Mouse (Mus musculus) embryonic facial prominence, embryonic 10.5 days (tissue): ENCODE data around the gene Clec4a1. TPM values are rescaled to one million over a fixed set of nuclear protein-coding genes. Genes with fewer than 3 reads are reported as not detected.
A peak's percentile ranks its signal among the peaks of the same experiment; 100 is the strongest.

ENCODE experiments used
- DNase-seq: peaks from one replicate; pipeline ENCODE4 v3.0.0-alpha.2; 2017; ENCODE audit warnings: low spot score
- H3K27ac ChIP-seq: fragments of 300-500 bp; sonication (generic); replicated peaks from 2 replicates; pipeline ENCODE4 v1.5.1; 2016; ENCODE audit warnings: mild to moderate bottlenecking
- H3K27me3 ChIP-seq: fragments of 300-500 bp; sonication (generic); replicated peaks from 2 replicates; pipeline ENCODE4 v1.6.1; 2016; ENCODE audit warnings: low read depth, mild to moderate bottlenecking; ENCODE audit not compliant: poor library complexity, severe bottlenecking
- H3K36me3 ChIP-seq: fragments of 300-500 bp; sonication (generic); replicated peaks from 2 replicates; pipeline ENCODE4 v1.6.1; 2016; ENCODE audit warnings: mild to moderate bottlenecking, moderate library complexity
- H3K4me1 ChIP-seq: fragments of 300-500 bp; sonication (generic); 2 replicates; pipeline ENCODE4 v1.6.1; 2016
- H3K4me3 ChIP-seq: fragments of 300-500 bp; sonication (generic); 2 replicates; pipeline ENCODE4 v1.5.1; 2016; ENCODE audit warnings: mild to moderate bottlenecking, moderate library complexity
- H3K9me3 ChIP-seq: fragments of 300-500 bp; sonication (generic); 2 replicates; pipeline ENCODE4 v1.6.1; 2016; ENCODE audit warnings: mild to moderate bottlenecking
- WGBS: fragments of 180-500 bp; shearing (Covaris S2); methylation state at CpG from one replicate; pipeline ENCODE4 v1.1.7; 2016; 5-methylcytosine and 5-hydroxymethylcytosine counted together
- polyA plus RNA-seq: library from polyadenylated mRNA; unstranded; fragments of >200 nt; fragmentation: Nextera tagmentation; extraction: Ambion mirVana; gene quantifications from 2 replicates; pipeline ENCODE4 v1.2.1, GENCODE M21; 2016

Gene Clec4a1
- polyA plus RNA-seq = 0.65 and 1.0 TPM in 2 replicates

DNA sequence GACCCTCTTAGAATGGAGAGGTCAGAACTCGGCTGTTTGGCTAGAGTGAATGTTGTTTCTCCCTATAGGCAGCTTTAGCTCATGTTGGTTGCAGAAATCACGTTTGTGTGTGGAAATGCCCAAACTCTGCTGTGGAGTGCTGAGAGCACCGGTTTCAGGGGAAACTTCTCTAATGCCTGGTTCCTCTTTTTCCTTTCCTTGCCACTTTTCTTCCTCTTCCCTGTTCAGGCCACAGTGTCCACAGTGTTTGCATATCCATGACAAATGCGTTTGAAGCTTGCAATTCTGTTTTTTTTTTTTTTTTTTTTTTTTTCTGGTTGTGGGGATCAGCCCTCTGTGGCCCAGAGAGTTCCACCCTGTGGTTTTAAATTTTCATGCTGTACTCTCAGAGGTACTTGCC is at the start of gene Clec4a1:
Gene Clec4a1, plus strand, starts transcription at position 398 of the 400 bp plus-strand sequence.
- Histone ChIP-seq H3K27ac (no peak within 1 kb of the TSS), H3K36me3 (no peaks in the 10 kb centered on the region), H3K9me3 (0 out of 2 replicates have a peak, but pooled peaks cover 3% of the 10 kb centered on the region), H3K4me3 (no peak within 1 kb of the TSS), H3K4me1 (no peaks in the 10 kb centered on the region), H3K27me3 (no peaks in the 10 kb centered on the region)
- WGBS = 71% methylated on average over 4 of the region's 4 CpGs
- no peak for DNase-seq

DNA sequence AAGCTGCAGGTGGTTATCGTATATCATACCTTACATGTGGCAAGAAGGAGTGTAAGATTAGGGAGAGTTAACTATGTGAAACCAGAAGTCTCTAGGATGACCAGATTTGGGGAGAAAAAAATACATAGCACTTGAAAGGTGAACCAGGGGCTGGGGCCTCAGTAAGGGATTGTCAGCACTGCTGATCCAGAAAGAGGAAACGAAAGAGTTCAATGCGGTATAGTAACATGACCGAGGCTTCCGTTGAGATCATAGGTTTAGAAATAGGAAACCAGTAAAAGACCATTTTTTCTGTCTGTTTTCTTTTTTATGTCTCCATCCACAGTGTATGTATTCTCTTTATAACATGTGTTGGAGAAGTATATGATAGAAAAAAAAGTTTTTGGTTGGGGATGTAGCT is 48.8 kb upstream of the Clec4a1 start:
- no peaks in the 10 kb centered on the region for H3K9me3 ChIP-seq
- peaks cover 6% of the 10 kb centered on the region for H3K4me1 ChIP-seq
- H3K36me3 ChIP-seq = peaks cover 21% of the 10 kb centered on the region
- peaks cover 3% of the 10 kb centered on the region; the same call in 1 of the 2 replicates for H3K27me3 ChIP-seq
- H3K4me3 ChIP-seq = no peak overlapping the region
- 96% methylated on average over 5 of the region's 5 CpGs for WGBS
- H3K27ac ChIP-seq = no peak overlapping the region
- no peak for DNase-seq

DNA sequence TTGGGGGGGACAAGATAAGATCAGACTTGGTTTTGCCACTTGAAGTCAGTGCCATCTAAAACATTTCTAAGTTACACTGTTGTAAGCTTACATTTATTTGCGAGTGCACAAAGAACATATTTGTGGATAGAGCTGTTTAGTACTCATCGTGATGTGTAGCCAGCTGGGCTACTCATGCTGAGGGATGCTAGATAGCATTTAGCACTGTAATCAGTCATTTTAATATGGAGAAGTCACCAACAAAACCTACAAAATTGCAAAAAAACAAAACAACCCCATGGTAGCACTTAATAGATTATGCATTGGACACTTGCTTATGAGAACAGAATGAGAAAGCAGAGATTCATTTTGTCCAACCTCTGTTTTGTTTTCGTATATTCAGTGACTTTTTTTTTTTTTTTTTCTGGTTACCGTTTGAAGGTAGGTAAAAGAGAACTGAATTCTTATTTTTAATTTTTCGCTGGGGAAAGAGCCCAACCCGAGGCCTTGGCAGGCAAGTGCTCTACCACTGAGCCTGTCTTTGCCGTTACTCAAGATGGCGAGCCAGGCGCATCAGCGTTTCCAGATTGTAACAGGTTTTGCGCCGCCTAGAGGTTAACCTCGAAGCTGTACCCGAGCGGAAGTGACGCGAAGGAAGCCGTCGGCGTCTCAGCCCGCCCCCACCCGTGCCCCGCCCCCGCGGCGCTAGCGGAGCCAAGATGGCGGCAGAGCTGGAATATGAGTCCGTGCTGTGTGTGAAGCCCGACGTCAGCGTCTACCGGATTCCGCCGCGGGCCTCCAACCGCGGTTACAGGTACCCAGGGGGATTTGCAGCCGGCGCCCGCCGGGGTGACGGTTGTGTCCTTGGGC is 47.6 kb upstream of the Clec4a1 start, which contains the start of gene Necap1:
Gene Necap1, plus strand, starts transcription at position 604 of the 849 bp plus-strand sequence.
- 7% methylated on average over 43 of the region's 43 CpGs for WGBS
- H3K4me3 ChIP-seq = peak within 1 kb of the TSS; percentile 92
- H3K4me1 ChIP-seq = peaks cover 6% of the 10 kb centered on the region
- no peaks in the 10 kb centered on the region for H3K9me3 ChIP-seq
- peak within 1 kb of the TSS; percentile 93 for H3K27ac ChIP-seq
- peak; percentile 97 for DNase-seq
- H3K36me3 ChIP-seq = peaks cover 34% of the 10 kb centered on the region
- peaks cover 2% of the 10 kb centered on the region; the same call in 1 of the 2 replicates for H3K27me3 ChIP-seq

DNA sequence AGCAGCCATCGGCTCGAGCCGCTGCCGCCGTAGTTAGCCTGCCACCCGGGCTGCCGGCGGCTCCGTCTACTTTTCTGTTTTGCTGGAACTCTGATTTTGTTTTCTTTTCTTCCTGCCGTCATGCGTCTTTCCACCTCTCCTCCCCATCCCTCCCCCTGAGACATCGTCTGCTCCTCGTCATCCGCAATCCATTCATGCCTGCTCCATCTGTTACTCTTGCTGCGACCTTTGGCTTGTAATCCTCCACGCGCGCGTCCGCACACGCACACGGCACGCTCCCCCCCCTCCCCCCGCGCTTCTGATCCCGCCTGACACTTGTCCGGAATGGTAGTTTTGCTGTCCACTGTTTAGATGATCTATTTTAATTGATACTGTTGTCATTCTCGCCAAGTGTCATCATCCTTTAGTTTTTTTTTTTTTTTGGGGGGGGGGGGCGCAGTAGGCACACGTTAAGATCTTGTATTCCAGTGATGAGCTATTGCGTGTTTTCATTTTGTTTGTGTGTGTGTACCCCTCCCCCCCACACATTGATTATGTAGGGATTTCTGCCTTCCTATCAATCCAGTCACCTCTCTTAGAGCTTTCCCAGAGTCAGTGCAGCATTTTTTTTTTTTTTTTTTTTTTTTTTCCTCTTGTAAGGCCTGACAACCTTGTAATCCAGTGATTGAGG is 46.8 kb upstream of the Clec4a1 start:
- H3K27me3 ChIP-seq = no peaks in the 10 kb centered on the region; the same call in 1 of the 2 replicates
- H3K27ac ChIP-seq = peak overlapping the region; percentile 93
- under 1% methylated on average over 31 of the region's 31 CpGs for WGBS
- H3K9me3 ChIP-seq = no peaks in the 10 kb centered on the region
- peaks cover 6% of the 10 kb centered on the region for H3K4me1 ChIP-seq
- H3K4me3 ChIP-seq = peak overlapping the region; percentile 92
- H3K36me3 ChIP-seq = peaks cover 41% of the 10 kb centered on the region
- DNase-seq = no peak

DNA sequence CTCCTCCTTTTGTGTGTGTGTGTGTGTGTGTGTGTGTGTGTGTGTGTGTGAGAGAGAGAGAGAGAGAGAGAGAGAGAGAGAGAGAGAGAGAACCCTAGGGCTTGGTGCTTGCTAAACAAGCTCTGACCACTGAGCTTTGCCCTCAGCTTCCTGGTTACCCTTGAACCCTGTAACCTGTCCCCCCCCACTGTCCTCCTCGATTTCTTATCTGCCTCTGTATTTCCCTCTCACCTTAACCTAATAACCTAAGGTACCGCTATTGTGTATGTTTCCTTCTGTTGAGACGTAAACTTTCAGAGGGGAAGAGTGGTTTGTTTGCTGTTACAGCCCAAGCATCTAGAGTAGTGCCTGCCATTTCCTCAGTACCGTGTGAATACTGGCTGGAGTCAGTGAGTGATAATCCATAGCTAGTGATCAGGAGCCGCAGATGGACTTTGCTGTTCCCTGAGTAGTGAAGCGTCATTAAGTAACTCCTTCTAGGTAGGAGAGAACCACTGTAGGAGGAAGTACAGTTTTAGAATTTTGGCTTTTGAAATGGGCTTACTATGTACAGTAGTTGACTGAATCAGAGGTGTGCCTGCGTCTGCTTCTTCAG is 42.4 kb upstream of the Clec4a1 start:
- no peaks in the 10 kb centered on the region for H3K9me3 ChIP-seq

DNA sequence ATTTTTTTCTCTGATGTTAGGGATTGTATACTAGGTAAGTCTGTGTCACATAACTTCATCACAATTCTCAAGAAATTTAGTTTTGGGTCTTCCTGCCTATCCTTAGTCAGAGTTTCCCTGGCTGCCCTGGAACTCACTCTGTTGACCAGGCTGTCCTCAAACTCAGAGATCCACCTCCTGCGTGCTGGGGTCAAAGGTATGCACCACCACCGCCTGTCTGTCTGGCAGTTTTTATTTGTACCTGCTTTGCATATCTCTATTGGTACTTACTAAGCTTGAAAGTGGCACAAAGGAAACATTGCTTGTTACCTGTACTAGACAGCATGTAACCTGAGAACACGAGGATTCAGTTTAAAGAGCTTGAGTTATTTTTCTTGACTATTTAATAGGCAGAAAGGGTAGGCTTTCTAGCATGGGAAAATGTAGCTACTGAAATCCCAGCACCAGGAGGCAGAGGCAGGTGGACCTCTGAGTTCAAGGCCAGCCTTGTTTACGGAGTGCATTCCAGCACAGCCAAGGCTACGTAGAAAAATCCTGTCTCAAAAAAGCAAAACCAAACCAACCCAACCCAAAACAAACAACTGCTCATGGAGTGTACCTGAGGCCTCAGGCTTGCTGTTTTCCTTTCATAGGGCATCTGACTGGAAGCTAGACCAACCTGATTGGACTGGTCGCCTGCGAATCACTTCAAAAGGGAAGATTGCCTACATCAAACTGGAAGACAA is 41.7 kb upstream of the Clec4a1 start:
- H3K27ac ChIP-seq = no peak overlapping the region
- H3K4me3 ChIP-seq = no peak overlapping the region
- peaks cover 92% of the 10 kb centered on the region for H3K36me3 ChIP-seq
- H3K9me3 ChIP-seq = no peaks in the 10 kb centered on the region
- WGBS = 93% methylated on average over 7 of the region's 7 CpGs
- H3K27me3 ChIP-seq = no peaks in the 10 kb centered on the region
- H3K4me1 ChIP-seq = peaks cover 6% of the 10 kb centered on the region
- DNase-seq = no peak

More for the DNA sequence above, 42.4 kb upstream of the Clec4a1 start:
- no peaks in the 10 kb centered on the region for H3K27me3 ChIP-seq
- no peak overlapping the region for H3K4me3 ChIP-seq
- H3K36me3 ChIP-seq = peaks cover 85% of the 10 kb centered on the region
- no peak overlapping the region for H3K27ac ChIP-seq
- WGBS = 93% methylated on average over 7 of the region's 7 CpGs
- DNase-seq = no peak
- peaks cover 6% of the 10 kb centered on the region for H3K4me1 ChIP-seq

DNA sequence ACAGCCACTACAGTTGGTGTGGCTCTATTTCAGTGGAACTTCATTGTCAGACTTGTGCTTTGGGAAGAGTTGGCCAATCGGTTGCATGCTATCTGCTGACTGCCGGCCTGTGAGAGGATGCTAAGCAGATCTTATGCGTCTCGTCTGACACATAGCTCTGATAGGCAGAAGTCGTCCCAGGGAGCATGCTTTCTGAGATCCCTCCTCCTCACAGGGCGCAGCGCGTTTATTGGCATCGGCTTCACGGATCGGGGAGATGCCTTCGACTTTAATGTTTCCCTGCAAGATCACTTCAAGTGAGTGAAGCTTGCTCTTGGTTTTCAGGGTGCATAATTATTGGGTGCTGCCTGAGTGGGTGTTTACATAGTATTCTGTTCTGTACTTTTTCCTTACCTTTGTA is 40.4 kb upstream of the Clec4a1 start:
- H3K27me3 ChIP-seq = no peaks in the 10 kb centered on the region
- 94% methylated on average over 12 of the region's 12 CpGs for WGBS
- DNase-seq = no peak
- peaks cover 100% of the 10 kb centered on the region for H3K36me3 ChIP-seq
- no peaks in the 10 kb centered on the region for H3K4me1 ChIP-seq
- no peak overlapping the region for H3K4me3 ChIP-seq
- no peak overlapping the region for H3K27ac ChIP-seq
- H3K9me3 ChIP-seq = no peaks in the 10 kb centered on the region

DNA sequence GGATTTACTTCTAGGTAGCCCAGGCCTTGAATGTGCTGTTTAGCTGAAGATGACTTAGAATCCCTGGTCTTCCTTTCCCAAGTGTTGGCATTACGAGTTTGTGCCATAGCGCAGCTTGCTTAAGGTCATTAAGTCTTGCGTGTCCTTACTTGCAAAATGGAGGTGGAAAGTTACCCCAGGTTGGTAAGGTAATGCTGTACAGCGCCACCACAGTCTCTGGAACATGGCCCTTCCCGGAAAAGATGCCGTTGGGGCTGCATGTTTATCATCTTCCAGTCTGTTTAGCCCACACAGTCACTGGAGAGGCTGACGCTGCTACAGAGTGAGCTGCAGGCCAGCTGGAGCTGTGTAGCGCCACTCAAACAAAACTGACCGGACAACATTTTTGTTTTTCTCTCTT is 38.0 kb upstream of the Clec4a1 start:
- Histone ChIP-seq H3K4me1 (no peaks in the 10 kb centered on the region), H3K9me3 (no peaks in the 10 kb centered on the region), H3K27ac (no peak overlapping the region), H3K4me3 (no peak overlapping the region), H3K27me3 (no peaks in the 10 kb centered on the region), H3K36me3 (peaks cover 100% of the 10 kb centered on the region)
- no peak for DNase-seq
- 93% methylated on average over 9 of the region's 9 CpGs for WGBS

DNA sequence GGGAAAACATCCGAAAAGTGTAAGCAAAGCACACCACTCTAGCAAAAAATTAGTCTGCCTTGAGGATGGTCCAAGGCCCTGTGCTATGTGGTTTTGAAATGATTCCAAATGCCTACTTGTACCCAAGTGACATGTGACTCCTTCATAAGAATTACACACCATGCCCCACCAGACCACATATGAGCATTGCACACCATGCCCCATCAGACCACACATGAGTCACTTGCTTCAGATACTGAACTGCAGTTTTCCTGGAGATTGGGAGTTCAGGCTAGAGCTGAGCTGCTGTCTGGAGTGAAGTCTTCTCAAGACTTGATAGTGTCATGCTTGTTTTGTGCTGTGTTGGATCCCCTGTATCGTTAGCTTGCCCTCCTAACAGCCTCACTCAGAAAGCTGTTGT is 32.0 kb upstream of the Clec4a1 start:
- no peaks in the 10 kb centered on the region for H3K27me3 ChIP-seq
- no peaks in the 10 kb centered on the region for H3K9me3 ChIP-seq
- no peak overlapping the region for H3K27ac ChIP-seq
- WGBS = 95% methylated on average over 2 of the region's 2 CpGs
- no peak for DNase-seq
- peaks cover 74% of the 10 kb centered on the region for H3K36me3 ChIP-seq
- H3K4me3 ChIP-seq = no peak overlapping the region
- no peaks in the 10 kb centered on the region for H3K4me1 ChIP-seq

DNA sequence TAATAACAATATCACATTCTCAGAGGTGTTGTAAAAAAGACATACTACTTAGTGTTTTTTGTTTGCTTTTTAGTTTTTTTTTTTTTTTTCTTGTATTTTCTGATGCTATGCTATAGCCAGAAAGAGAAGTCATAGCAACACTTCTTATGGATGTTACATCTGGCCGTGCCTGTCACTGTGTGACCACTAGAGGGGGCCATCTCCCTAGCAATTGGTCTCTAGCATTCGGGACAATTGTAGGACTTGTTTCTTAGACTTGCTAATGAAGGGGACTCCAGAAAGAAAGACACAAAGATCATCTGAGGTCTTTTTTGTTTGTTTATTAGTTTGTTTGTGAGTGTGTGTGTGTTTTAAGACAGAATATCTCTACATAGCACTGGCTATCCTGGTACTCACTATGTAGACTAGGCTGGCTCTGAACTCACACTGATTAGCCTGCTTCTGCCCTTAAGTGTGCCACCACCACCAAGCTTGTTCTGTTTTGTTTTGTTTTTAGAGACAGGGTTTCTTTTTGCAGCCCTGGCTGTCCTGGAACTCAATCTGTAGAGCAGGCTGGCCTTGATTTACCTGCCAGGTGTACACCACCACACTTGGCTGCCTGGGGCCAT is 29.1 kb upstream of the Clec4a1 start:
- Histone ChIP-seq H3K4me1 (no peaks in the 10 kb centered on the region), H3K9me3 (no peaks in the 10 kb centered on the region), H3K27me3 (no peaks in the 10 kb centered on the region), H3K4me3 (no peak overlapping the region), H3K27ac (no peak overlapping the region), H3K36me3 (peaks cover 56% of the 10 kb centered on the region)
- peak; percentile 67 for DNase-seq
- 19% methylated on average over 2 of the region's 2 CpGs for WGBS

DNA sequence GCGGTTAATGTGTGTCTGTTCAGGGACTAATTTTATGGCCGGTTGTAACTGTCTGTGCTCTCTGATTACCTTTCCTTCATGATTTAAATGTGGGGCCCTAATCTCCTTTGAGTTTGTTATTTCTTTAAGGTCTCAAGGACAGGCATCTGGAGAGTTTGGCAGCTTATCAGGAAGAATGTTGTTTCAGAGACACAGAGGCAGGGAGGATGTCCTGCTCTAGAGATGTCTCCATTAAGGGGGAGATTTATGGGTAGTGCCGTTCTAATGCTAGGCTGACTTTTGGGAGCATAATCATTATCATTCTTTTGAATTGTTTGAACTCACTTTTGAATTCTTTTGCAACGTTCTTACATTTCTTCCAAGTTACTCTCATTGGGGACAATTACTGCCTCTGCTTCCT is 1.7 kb upstream of the Clec4a1 start:
- Histone ChIP-seq H3K9me3 (0 out of 2 replicates have a peak, but pooled peaks cover 5% of the 10 kb centered on the region), H3K4me3 (no peak overlapping the region), H3K27me3 (no peaks in the 10 kb centered on the region), H3K27ac (no peak overlapping the region), H3K36me3 (no peaks in the 10 kb centered on the region), H3K4me1 (no peaks in the 10 kb centered on the region)
- DNase-seq = no peak
- 83% methylated on average over 4 of the region's 4 CpGs for WGBS

DNA sequence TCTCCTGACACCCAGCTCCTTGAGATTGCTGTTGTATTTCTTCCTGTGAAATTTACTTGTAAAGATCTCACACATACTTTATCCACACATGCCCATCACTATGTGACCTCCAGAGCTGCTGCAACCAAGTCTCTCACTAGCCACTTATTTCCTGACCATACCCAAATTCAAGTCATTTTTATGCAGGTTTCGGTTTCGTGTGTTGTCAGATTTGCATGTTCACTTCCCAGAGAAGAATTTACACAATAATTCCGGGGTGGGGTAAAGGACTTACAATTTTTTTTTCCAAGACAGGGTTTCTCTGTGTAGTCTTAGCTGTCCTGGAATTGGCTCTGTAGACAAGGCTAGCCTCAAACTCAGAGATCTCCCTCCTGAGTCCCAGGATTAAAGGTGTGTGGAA is 13.2 kb downstream of the Clec4a1 start:
- Histone ChIP-seq H3K4me3 (no peak overlapping the region), H3K36me3 (no peaks in the 10 kb centered on the region), H3K27me3 (no peaks in the 10 kb centered on the region), H3K9me3 (no peaks in the 10 kb centered on the region), H3K27ac (no peak overlapping the region), H3K4me1 (no peaks in the 10 kb centered on the region)
- no peak for DNase-seq
- 86% methylated on average over 3 of the region's 3 CpGs for WGBS
